In the genomic region with DNA sequence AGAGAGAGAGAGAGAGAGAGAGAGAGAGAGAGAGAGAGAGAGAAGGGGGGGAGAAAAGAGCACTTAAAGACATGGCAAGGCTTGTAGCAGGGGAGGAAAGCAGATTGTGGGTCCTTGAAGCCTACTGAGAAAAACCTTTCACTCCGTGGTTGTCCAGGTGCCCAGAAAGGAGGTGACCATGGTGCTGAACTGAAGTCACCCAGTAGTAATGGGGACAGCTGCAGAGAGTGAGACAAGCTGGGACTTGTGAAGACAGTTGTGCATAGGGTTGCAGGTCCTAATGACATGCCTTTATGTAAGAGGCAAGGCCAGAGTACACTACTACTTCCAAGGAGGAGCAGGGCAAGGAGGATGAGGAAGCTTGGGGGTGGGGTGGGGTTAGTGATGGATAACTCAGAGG, we compare ENCODE assay signal across 1 mouse cellular context.
TF ChIP-seq lines count a peak whose summit lies in the region.

No protein-coding gene starts in this region.

TF ChIP-seq in myocyte, 11 proteins besides CTCF, POLR2A, EP300 and RAD21:
- TF ChIP-seq E2F4 (IDR thresholded peaks at IDR 0.05; ENCODE audit: insufficient read depth) (no peak), REST (IDR thresholded peaks at IDR 0.05; ENCODE audit: insufficient read depth, insufficient read length) (peak; percentile 70)
TF ChIP-seq in myocyte: peak in this region for 1.
